ENCODE assay signal across 8 mouse cellular contexts in genomic region chr15:78899409-78899739, GRCm38 (mm10). TPM values are rescaled to one million over a fixed set of nuclear protein-coding genes. Genes with fewer than 3 reads are reported as not detected.
DNase-seq lines count a peak whose midpoint lies in the region; ATAC-seq and TF ChIP-seq lines count a peak whose summit lies in the region.

Gm49510 (plus strand) TSS chr15:78899667.

- 3% methylated on average over 19 of the region's 20 CpGs for WGBS in kidney, embryonic 16.5 days
- 4% methylated on average over 20 of the region's 20 CpGs for WGBS in embryonic facial prominence, embryonic 11.5 days
- 3% methylated on average over 20 of the region's 20 CpGs for WGBS in hindbrain, postnatal 0 days

- no peak for DNase-seq in kidney, postnatal 25 days
- DNase-seq in embryonic facial prominence, embryonic 11.5 days (ENCODE audit: low spot score), result no peak
- no peak for DNase-seq in hindbrain, postnatal 0 days (ENCODE audit: low spot score)
- no peak for DNase-seq in Muller cell, postnatal 12 days (ENCODE audit: inconsistent ontology term)

- no peaks in the 10 kb centered on the region for H3K9me3 ChIP-seq in kidney, embryonic 16.5 days (ENCODE audit: low read length)
- H3K9me3 ChIP-seq in embryonic facial prominence, embryonic 11.5 days (replicated peaks; ENCODE audit: control insufficient read depth, low read length), result no peaks in the 10 kb centered on the region
- H3K9me3 ChIP-seq in hindbrain, postnatal 0 days (ENCODE audit: low read length), result no peaks in the 10 kb centered on the region

- no peaks in the 10 kb centered on the region for H3K79me2 ChIP-seq in myocyte (ENCODE audit: control insufficient read depth, insufficient read depth)

- peak within 1 kb of the TSS; percentile 86 for H3K4me2 ChIP-seq in kidney, embryonic 16.5 days (replicated peaks; ENCODE audit: low read depth, low read length)
- peak within 1 kb of the TSS; percentile 89 for H3K4me2 ChIP-seq in embryonic facial prominence, embryonic 11.5 days (ENCODE audit: low read depth, low read length)
- peak within 1 kb of the TSS; percentile 67 for H3K4me2 ChIP-seq in hindbrain, postnatal 0 days (ENCODE audit: low read depth, low read length)
- H3K4me2 ChIP-seq in myocyte (ENCODE audit: low read depth), result peak within 1 kb of the TSS; percentile 99

- peaks cover 53% of the 10 kb centered on the region for H3K4me1 ChIP-seq in kidney, embryonic 16.5 days (ENCODE audit: insufficient read depth, low read length)
- peaks cover 4% of the 10 kb centered on the region for H3K4me1 ChIP-seq in embryonic facial prominence, embryonic 11.5 days (ENCODE audit: control insufficient read depth, insufficient read depth, low read length)
- H3K4me1 ChIP-seq in hindbrain, postnatal 0 days (ENCODE audit: insufficient read depth, low read length), result peaks cover 10% of the 10 kb centered on the region; the same call in 1 of the 2 replicates

- peaks cover 8% of the 10 kb centered on the region for H3K36me3 ChIP-seq in kidney, embryonic 16.5 days (ENCODE audit: insufficient read depth, low read length)
- no peaks in the 10 kb centered on the region for H3K36me3 ChIP-seq in embryonic facial prominence, embryonic 11.5 days (replicated peaks; ENCODE audit: control insufficient read depth, insufficient read depth, low read depth, low read length)
- H3K36me3 ChIP-seq in hindbrain, postnatal 0 days (ENCODE audit: insufficient read depth, low read length), result no peaks in the 10 kb centered on the region
- no peaks in the 10 kb centered on the region for H3K36me3 ChIP-seq in myocyte (ENCODE audit: control insufficient read depth, insufficient read depth)

- peak within 1 kb of the TSS; percentile 21 for H3ac ChIP-seq in myocyte (ENCODE audit: control insufficient read depth, insufficient read length)

- H3K27me3 ChIP-seq in kidney, embryonic 16.5 days (ENCODE audit: insufficient read depth, low read length), result no peaks in the 10 kb centered on the region
- no peaks in the 10 kb centered on the region for H3K27me3 ChIP-seq in embryonic facial prominence, embryonic 11.5 days (ENCODE audit: control insufficient read depth, insufficient read depth, low read length)
- H3K27me3 ChIP-seq in hindbrain, postnatal 0 days (ENCODE audit: insufficient read depth, low read length), result 0 out of 2 replicates have a peak, but pooled peaks cover 3% of the 10 kb centered on the region
- H3K27me3 ChIP-seq in myocyte (ENCODE audit: control insufficient read depth, insufficient read depth, insufficient read length), result no peaks in the 10 kb centered on the region

- peak within 1 kb of the TSS; percentile 77 for H3K4me3 ChIP-seq in kidney, embryonic 16.5 days (ENCODE audit: low read length)
- peak within 1 kb of the TSS; percentile 57 for H3K4me3 ChIP-seq in embryonic facial prominence, embryonic 11.5 days (ENCODE audit: low read depth, low read length)
- H3K4me3 ChIP-seq in hindbrain, postnatal 0 days (ENCODE audit: low read length), result peak within 1 kb of the TSS; percentile 39
- peak within 1 kb of the TSS; percentile 49 for H3K4me3 ChIP-seq in myocyte

- peak within 1 kb of the TSS; percentile 81 for H3K27ac ChIP-seq in kidney, embryonic 16.5 days (ENCODE audit: low read length)
- peak within 1 kb of the TSS; percentile 54 for H3K27ac ChIP-seq in embryonic facial prominence, embryonic 11.5 days (replicated peaks; ENCODE audit: low read depth, low read length)
- H3K27ac ChIP-seq in hindbrain, postnatal 0 days, result peak within 1 kb of the TSS; percentile 20; the same call in 1 of the 2 replicates

- no peak for ATAC-seq in kidney, embryonic 16.5 days (ENCODE audit: low FRiP score, low TSS enrichment)
- no peak for ATAC-seq in embryonic facial prominence, embryonic 11.5 days (replicated peaks; ENCODE audit: insufficient number of reproducible peaks, low FRiP score, low TSS enrichment, low read depth)
- no peak for ATAC-seq in hindbrain, postnatal 0 days
- no peak for ATAC-seq in inflammation-experienced regulatory T-cells, adult 6 months
- no peak for ATAC-seq in megakaryocyte progenitor cell, adult 5-6 weeks (replicated peaks; ENCODE audit: poor library complexity)

- no peak for TF ChIP-seq CTCF in hindbrain, postnatal 0 days (IDR thresholded peaks at IDR 0.05; ENCODE audit: low read depth)

- H3K9ac ChIP-seq in kidney, embryonic 16.5 days (replicated peaks; ENCODE audit: low read length), result peak within 1 kb of the TSS; percentile 84
- peak within 1 kb of the TSS; percentile 68 for H3K9ac ChIP-seq in embryonic facial prominence, embryonic 11.5 days (replicated peaks; ENCODE audit: low read length)
- H3K9ac ChIP-seq in hindbrain, postnatal 0 days (replicated peaks; ENCODE audit: low read length), result peak within 1 kb of the TSS; percentile 37

- TF ChIP-seq POLR2A in myocyte (IDR thresholded peaks at IDR 0.05; ENCODE audit: insufficient read length, low read depth), result no peak

TF ChIP-seq in myocyte, 11 proteins besides CTCF, POLR2A, EP300 and RAD21:
- TF ChIP-seq TCF3 (IDR thresholded peaks at IDR 0.05; ENCODE audit: insufficient read length, low read depth), result no peak
- no peak for TF ChIP-seq TCF12 (IDR thresholded peaks at IDR 0.05; ENCODE audit: insufficient read depth, poor library complexity, severe bottlenecking)
- TF ChIP-seq REST (IDR thresholded peaks at IDR 0.05; ENCODE audit: insufficient read depth, insufficient read length), result no peak
- no peak for TF ChIP-seq CEBPB (IDR thresholded peaks at IDR 0.05; ENCODE audit: insufficient read depth, poor library complexity, severe bottlenecking)
- no peak for TF ChIP-seq MYOD1 (IDR thresholded peaks at IDR 0.05; ENCODE audit: control insufficient read depth in 1 of 3, insufficient read length in 2 of 3, low read depth in 2 of 3)
- TF ChIP-seq USF1 (IDR thresholded peaks at IDR 0.05; ENCODE audit: low read depth), result no peak
- TF ChIP-seq MAX (IDR thresholded peaks at IDR 0.05; ENCODE audit: low read depth), result no peak
- TF ChIP-seq MYOG (IDR thresholded peaks at IDR 0.05; ENCODE audit: control insufficient read depth in 1 of 3, insufficient read depth in 1 of 3, insufficient read length in 2 of 3, low read depth in 2 of 3), result no peak
TF ChIP-seq in myocyte: peak in this region for 0.

RNA-seq across cellular contexts. Expression of gene Gm49510, which starts in this region (rescaled TPM):
- polyA plus RNA-seq in kidney, embryonic 16.5 days (2015; fragmentation: Nextera tagmentation; extraction: Ambion mirVana), result 0.37 and 0.70 TPM in 2 replicates
- polyA plus RNA-seq in embryonic facial prominence, embryonic 11.5 days (2014; fragmentation: Nextera tagmentation; extraction: Ambion mirVana), result 0.17 and 0.58 TPM in 2 replicates
- 0.72 TPM in 1 of 2 replicates, not detected in the other for total RNA-seq in hindbrain, postnatal 0 days (2014; rRNA removed)
- not detected in 2 replicates for polyA plus RNA-seq in hindbrain, postnatal 0 days (2015; fragmentation: Nextera tagmentation; extraction: Ambion mirVana)
- 0.04 TPM for polyA plus RNA-seq in myocyte (2012; fragmentation: generic; extraction: Trizol)
- not detected for polyA plus RNA-seq in inflammation-experienced regulatory T-cells, adult 6 months (2017; shearing (Covaris generic))
- not detected in 2 replicates for total RNA-seq in megakaryocyte progenitor cell, adult 5-6 weeks (2015)
- 1.2 and 2.6 TPM in 2 replicates for total RNA-seq in megakaryocyte progenitor cell, adult 5-6 weeks (2017)

Comparison
In these comparisons a context has a peak if more than half of its experiments do, and no peak if none do; other contexts are left out.
1. H3K27ac ChIP-seq: peak in every context shown above with its lines; median percentile 81 in kidney, embryonic 16.5 days; 54 in embryonic facial prominence, embryonic 11.5 days; 20 in hindbrain, postnatal 0 days.